Mouse (Mus musculus) heart, embryonic 11.5 days (tissue): ENCODE measurements around the gene Tmed9. TPM values are rescaled to one million over a fixed set of nuclear protein-coding genes. Genes with fewer than 3 reads are reported as not detected.
"Not testable (repeated sequence)": the region's sequence is repeated elsewhere in the genome, so short reads cannot be mapped to it uniquely, and the experiment has no call there.

Experiments
- ATAC-seq: fragments of 200-750 bp; cut with Nextera tagmentation; replicated peaks from 2 replicates; pipeline ENCODE4 v1.8.0; 2017; ENCODE audit warnings: moderate library complexity; ENCODE audit not compliant: insufficient number of reproducible peaks, low FRiP score, low TSS enrichment
- H3K27ac ChIP-seq: fragments of 300-500 bp; sonication (generic); 2 replicates; pipeline ENCODE4 v1.5.1; 2014; ENCODE audit warnings: mild to moderate bottlenecking, low read depth, low read length
- H3K27me3 ChIP-seq: fragments of 300-500 bp; sonication (generic); 2 replicates; pipeline ENCODE4 v1.6.1; 2014; ENCODE audit warnings: mild to moderate bottlenecking, low read length, mixed read lengths; ENCODE audit not compliant: control insufficient read depth, insufficient read depth
- H3K36me3 ChIP-seq: fragments of 300-500 bp; sonication (generic); 2 replicates; pipeline ENCODE4 v1.6.1; 2014; ENCODE audit warnings: mild to moderate bottlenecking, low read length, moderate library complexity, mixed read lengths; ENCODE audit not compliant: control insufficient read depth, insufficient read depth
- H3K4me1 ChIP-seq: fragments of 300-500 bp; sonication (generic); 2 replicates; pipeline ENCODE4 v1.6.1; 2014; ENCODE audit warnings: low read length; ENCODE audit not compliant: control insufficient read depth, insufficient read depth
- H3K4me2 ChIP-seq: fragments of 300-500 bp; sonication (generic); 2 replicates; pipeline ENCODE4 v1.6.1; 2014; ENCODE audit warnings: mild to moderate bottlenecking, moderate library complexity
- H3K4me3 ChIP-seq: fragments of 300-500 bp; sonication (generic); 2 replicates; pipeline ENCODE4 v1.5.1; 2014; ENCODE audit warnings: low read depth, low read length
- H3K9ac ChIP-seq: fragments of 300-500 bp; sonication (generic); 2 replicates; pipeline ENCODE4 v1.6.1; 2014; ENCODE audit warnings: mild to moderate bottlenecking, low read depth, low read length, moderate library complexity
- H3K9me3 ChIP-seq: fragments of 300-500 bp; sonication (generic); replicated peaks from 2 replicates; pipeline ENCODE4 v1.6.1; 2016; ENCODE audit warnings: low read length; ENCODE audit not compliant: control insufficient read depth
- WGBS: fragments of 180-500 bp; shearing (Covaris S2); extraction: QIAGEN DNeasy Blood & Tissue Kit; methylation state at CpG from one replicate; pipeline ENCODE4 v1.1.7; 2014; ENCODE audit not compliant: insufficient replicate concordance; 5-methylcytosine and 5-hydroxymethylcytosine counted together
- polyA plus RNA-seq: library from polyadenylated mRNA; unstranded; fragments of >200 nt; fragmentation: Nextera tagmentation; extraction: Ambion mirVana; gene quantifications from 2 replicates; pipeline ENCODE4 v1.2.1, GENCODE M21; 2014

The Tmed9 gene
- polyA plus RNA-seq, 1 experiment from 2014 or later, result 63.3 TPM

GRCm38 (mm10) chr13:55570286-55570973, 3.1 kb upstream of the Tmed9 start:
- peak overlapping the region; percentile 87 for H3K27ac ChIP-seq
- peaks cover 2% of the 10 kb centered on the region; the same call in 1 of the 2 replicates for H3K9me3 ChIP-seq
- no peaks in the 10 kb centered on the region for H3K27me3 ChIP-seq
- peak overlapping the region; percentile 96 for H3K9ac ChIP-seq
- H3K4me2 ChIP-seq, result peak overlapping the region; percentile 81
- H3K36me3 ChIP-seq, result no peaks in the 10 kb centered on the region
- under 1% methylated on average over 47 of the region's 47 CpGs for WGBS
- ATAC-seq, result peak; percentile 61
- peaks cover 9% of the 10 kb centered on the region for H3K4me1 ChIP-seq
- H3K4me3 ChIP-seq, result peak overlapping the region; percentile 97

- Histone ChIP-seq H3K27me3 (no peaks in the 10 kb centered on the region), H3K4me3 (peak within 1 kb of the TSS; percentile 97), H3K4me2 (peak within 1 kb of the TSS; percentile 81), H3K4me1 (peaks cover 9% of the 10 kb centered on the region), H3K27ac (peak within 1 kb of the TSS; percentile 87), H3K9me3 (peaks cover 2% of the 10 kb centered on the region; the same call in 1 of the 2 replicates), H3K36me3 (no peaks in the 10 kb centered on the region), H3K9ac (peak within 1 kb of the TSS; percentile 96)
- 2% methylated on average over 47 of the region's 47 CpGs for WGBS
- peak; percentile 92 for ATAC-seq
Observed at GRCm38 (mm10) chr13:55571027-55571751, 2.3 kb upstream of the Tmed9 start, which contains the start of gene Fam193b. Fam193b (minus strand) TSS chr13:55571120.

GRCm38 (mm10) chr13:55571977-55572376, 1.6 kb upstream of the Tmed9 start:
- H3K27me3 ChIP-seq, result no peaks in the 10 kb centered on the region
- no peak overlapping the region; the same call in 1 of the 2 replicates for H3K4me2 ChIP-seq
- 78% methylated on average over 2 of the region's 2 CpGs for WGBS
- H3K4me1 ChIP-seq, result peaks cover 9% of the 10 kb centered on the region
- H3K36me3 ChIP-seq, result no peaks in the 10 kb centered on the region
- H3K9me3 ChIP-seq, result peaks cover 2% of the 10 kb centered on the region; the same call in 1 of the 2 replicates
- no peak overlapping the region for H3K4me3 ChIP-seq
- H3K27ac ChIP-seq, result no peak overlapping the region
- no peak for ATAC-seq
- H3K9ac ChIP-seq, result no peak overlapping the region

GRCm38 (mm10) chr13:55574321-55574720, 789 bp downstream of the Tmed9 start:
- WGBS, result 71% methylated on average over 5 of the region's 5 CpGs
- no peak for ATAC-seq

GRCm38 (mm10) chr13:55575932-55576331, 2.4 kb downstream of the Tmed9 start:
- no peaks in the 10 kb centered on the region for H3K27me3 ChIP-seq
- H3K4me3 ChIP-seq, result no peak overlapping the region
- no peaks in the 10 kb centered on the region for H3K36me3 ChIP-seq
- H3K4me1 ChIP-seq, result no peaks in the 10 kb centered on the region
- H3K9ac ChIP-seq, result no peak overlapping the region
- no peak overlapping the region for H3K4me2 ChIP-seq
- no peak for ATAC-seq
- peaks cover 2% of the 10 kb centered on the region; the same call in 1 of the 2 replicates for H3K9me3 ChIP-seq
- no peak overlapping the region for H3K27ac ChIP-seq
- 53% methylated on average over 5 of the region's 5 CpGs for WGBS

More at GRCm38 (mm10) chr13:55574321-55574720, 789 bp downstream of the Tmed9 start:
- Histone ChIP-seq H3K4me1 (peaks cover 7% of the 10 kb centered on the region), H3K9ac (no peak overlapping the region), H3K4me3 (no peak overlapping the region), H3K27ac (no peak overlapping the region), H3K27me3 (no peaks in the 10 kb centered on the region), H3K4me2 (no peak overlapping the region), H3K9me3 (peaks cover 2% of the 10 kb centered on the region; the same call in 1 of the 2 replicates), H3K36me3 (no peaks in the 10 kb centered on the region)

GRCm38 (mm10) chr13:55576872-55577271, 3.3 kb downstream of the Tmed9 start:
- WGBS, result 81% methylated on average over 7 of the region's 7 CpGs
- not testable (repeated sequence) for ATAC-seq

GRCm38 (mm10) chr13:55578086-55578485, 4.6 kb downstream of the Tmed9 start:
- H3K9ac ChIP-seq, result no peak overlapping the region
- H3K27me3 ChIP-seq, result no peaks in the 10 kb centered on the region
- no peaks in the 10 kb centered on the region for H3K36me3 ChIP-seq
- H3K4me1 ChIP-seq, result no peaks in the 10 kb centered on the region
- no peak overlapping the region for H3K4me3 ChIP-seq
- no peak for ATAC-seq
- WGBS, result 73% methylated on average over 4 of the region's 4 CpGs
- no peak overlapping the region for H3K4me2 ChIP-seq
- H3K9me3 ChIP-seq, result peaks cover 2% of the 10 kb centered on the region; the same call in 1 of the 2 replicates
- H3K27ac ChIP-seq, result no peak overlapping the region

More at GRCm38 (mm10) chr13:55576872-55577271, 3.3 kb downstream of the Tmed9 start:
- not testable (repeated sequence) for H3K4me1 ChIP-seq, H3K36me3 ChIP-seq, H3K9ac ChIP-seq, H3K9me3 ChIP-seq, H3K27me3 ChIP-seq, H3K4me3 ChIP-seq, H3K27ac ChIP-seq, H3K4me2 ChIP-seq

- Histone ChIP-seq H3K27me3 (no peaks in the 10 kb centered on the region), H3K9ac (no peak overlapping the region), H3K4me2 (no peak overlapping the region), H3K27ac (no peak overlapping the region), H3K4me1 (peaks cover 8% of the 10 kb centered on the region), H3K9me3 (no peaks in the 10 kb centered on the region), H3K36me3 (peaks cover 15% of the 10 kb centered on the region), H3K4me3 (no peak overlapping the region)
- no peak for ATAC-seq
- 76% methylated on average over 4 of the region's 4 CpGs for WGBS
Observed at GRCm38 (mm10) chr13:55591961-55592490, 18.5 kb downstream of the Tmed9 start.
